Mouse (Mus musculus): Measurements from ENCODE around the gene Gm15080. TPM values are rescaled to one million over a fixed set of nuclear protein-coding genes. Genes with fewer than 3 reads are reported as not detected.

The Gm15080 gene
- not detected in 2 replicates for polyA plus RNA-seq (2012; ENCODE audit: low replicate concordance)

DNA sequence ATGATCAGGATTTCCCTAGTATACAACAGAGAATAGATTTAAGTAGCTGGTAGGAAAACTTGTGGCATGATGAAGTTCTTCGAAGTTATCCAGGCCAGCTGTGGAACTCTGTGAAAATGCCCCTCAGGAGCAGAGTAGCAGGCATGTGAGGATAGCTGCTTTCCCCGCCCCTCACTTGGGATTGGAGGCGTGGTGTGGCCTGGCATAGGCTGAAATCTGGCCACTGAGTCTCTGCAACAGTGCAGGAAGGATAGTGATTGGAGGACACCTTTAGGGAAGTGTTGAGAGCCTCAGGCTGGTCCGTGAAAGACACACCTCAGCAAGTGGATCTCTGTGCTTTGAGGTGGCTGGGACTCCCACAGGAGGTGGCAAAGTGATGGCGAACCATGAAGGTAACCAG is at the start of gene Gm15080:
Gm15080 (plus strand) TSS at position 301 of the 400 bp plus-strand sequence.

Other genes starting within 250 kb of the Gm15080 start
- not detected in 2 replicates for gene Gm15128, start 227.0 kb upstream of the Gm15080 start, polyA plus RNA-seq (2012; ENCODE audit: low replicate concordance)
- gene Gm15107, start 187.7 kb downstream of the Gm15080 start, polyA plus RNA-seq (2012; ENCODE audit: low replicate concordance) = not detected in 2 replicates